In genomic region chr9:121718070-121718705, GRCm38 (mm10) we compare ENCODE assay signal across 8 mouse cellular contexts. TPM values are rescaled to one million over a fixed set of nuclear protein-coding genes. Genes with fewer than 3 reads are reported as not detected.
DNase-seq lines count a peak whose midpoint lies in the region; ATAC-seq and TF ChIP-seq lines count a peak whose summit lies in the region.

No protein-coding gene starts in this region.

- H3K4me3 ChIP-seq in layer of hippocampus, adult 2 months = peak overlapping the region; percentile 64
- peak overlapping the region; percentile 92 for H3K4me3 ChIP-seq in limb, embryonic 14.5 days (replicated peaks; ENCODE audit: low read length)
- peak overlapping the region; percentile 86 for H3K4me3 ChIP-seq in neural tube, embryonic 15.5 days (replicated peaks)

- no peak for TF ChIP-seq POLR2A in limb, embryonic 14.5 days (IDR thresholded peaks at IDR 0.05; ENCODE audit: borderline replicate concordance, extremely low read depth, insufficient read depth, insufficient read length)

- peak overlapping the region; percentile 90 for H3K27ac ChIP-seq in layer of hippocampus, adult 2 months
- peak overlapping the region; percentile 95 for H3K27ac ChIP-seq in limb, embryonic 14.5 days (replicated peaks; ENCODE audit: low read depth, low read length)
- peak overlapping the region; percentile 95 for H3K27ac ChIP-seq in neural tube, embryonic 15.5 days (replicated peaks)

- peak overlapping the region; percentile 59 for H3K9ac ChIP-seq in limb, embryonic 14.5 days (ENCODE audit: low read depth, low read length, severe bottlenecking)
- H3K9ac ChIP-seq in neural tube, embryonic 15.5 days (replicated peaks) = peak overlapping the region; percentile 59

- WGBS in limb, embryonic 14.5 days = 65% methylated on average over 15 of the region's 15 CpGs
- WGBS in neural tube, embryonic 15.5 days = 65% methylated on average over 15 of the region's 15 CpGs

- no peaks in the 10 kb centered on the region for H3K27me3 ChIP-seq in limb, embryonic 14.5 days (ENCODE audit: control insufficient read depth, insufficient read depth, low read length)
- no peaks in the 10 kb centered on the region for H3K27me3 ChIP-seq in neural tube, embryonic 15.5 days (replicated peaks)

- ATAC-seq in erythroid progenitor cell, adult 5-6 weeks (replicated peaks; ENCODE audit: low FRiP score, poor library complexity, severe bottlenecking) = peak; percentile 6; the same call in 1 of the 2 replicates
- 0 out of 2 replicates have a peak, but pooled peaks have one; percentile 2 for ATAC-seq in limb, embryonic 14.5 days (ENCODE audit: low FRiP score, low read depth)
- ATAC-seq in neural tube, embryonic 15.5 days (ENCODE audit: low FRiP score) = peak; percentile 2

- TF ChIP-seq CTCF in layer of hippocampus, adult 2 months (conservative IDR thresholded peaks at IDR 0.05) = peak; percentile 26; the same call in 1 of the 2 replicates

- 0 out of 2 replicates have a peak, but pooled peaks cover 5% of the 10 kb centered on the region for H3K4me1 ChIP-seq in limb, embryonic 14.5 days (ENCODE audit: control insufficient read depth, insufficient read depth, low read length)
- peaks cover 22% of the 10 kb centered on the region for H3K4me1 ChIP-seq in neural tube, embryonic 15.5 days

- peak overlapping the region; percentile 53 for H3K4me2 ChIP-seq in limb, embryonic 14.5 days (replicated peaks; ENCODE audit: low read depth, low read length, severe bottlenecking)
- H3K4me2 ChIP-seq in neural tube, embryonic 15.5 days = peak overlapping the region; percentile 69

- no peaks in the 10 kb centered on the region for H3K9me3 ChIP-seq in limb, embryonic 14.5 days (ENCODE audit: control insufficient read depth, low read length)
- no peaks in the 10 kb centered on the region for H3K9me3 ChIP-seq in neural tube, embryonic 15.5 days (replicated peaks)

- DNase-seq in layer of hippocampus, adult 2 months (ENCODE audit: low spot score in 2 of 2) = no peak
- no peak for DNase-seq in layer of hippocampus, postnatal 14 days (ENCODE audit: low spot score in 2 of 2)
- peak; percentile 29 for DNase-seq in R1 (ENCODE audit: low read depth, low spot score)
- DNase-seq in limb, embryonic 14.5 days (ENCODE audit: low spot score) = no peak
- DNase-seq in adrenal gland, adult 8-10 months = no peak
- no peak for DNase-seq in thymus, adult 18-20 months

- peaks cover 6% of the 10 kb centered on the region for H3K36me3 ChIP-seq in limb, embryonic 14.5 days (ENCODE audit: control insufficient read depth, insufficient read depth, low read length)
- peaks cover 9% of the 10 kb centered on the region; the same call in 1 of the 2 replicates for H3K36me3 ChIP-seq in neural tube, embryonic 15.5 days

RNA-seq across cellular contexts. Expression of gene Nktr, which starts 0.8 kb away (rescaled TPM):
- total RNA-seq in layer of hippocampus, adult 2 months (2021) = 100 to 1,000 TPM; 104 to 127 TPM
- total RNA-seq in layer of hippocampus, postnatal 14 days (2021) = 100 to 1,000 TPM; 105 to 121 TPM
- 225 and 240 TPM in 2 replicates for total RNA-seq in erythroid progenitor cell, adult 5-6 weeks (2015; ENCODE audit: low replicate concordance)
- 322 and 375 TPM in 2 replicates for total RNA-seq in erythroid progenitor cell, adult 5-6 weeks (2017; ENCODE audit: low replicate concordance)
- polyA plus RNA-seq in limb, embryonic 14.5 days (2012; rRNA removed) = 188 and 216 TPM in 2 replicates
- 73.5 and 81.4 TPM in 2 replicates for polyA plus RNA-seq in limb, embryonic 14.5 days (2014; fragmentation: Nextera tagmentation; extraction: Ambion mirVana)
- polyA plus RNA-seq in neural tube, embryonic 15.5 days (2015; fragmentation: Nextera tagmentation; extraction: Ambion mirVana) = 51.5 and 52.8 TPM in 2 replicates
- total RNA-seq in adrenal gland, adult 8-10 months (2022) = 100 to 1,000 TPM in 2 of 4 experiments, 10 to 100 TPM in 2; 57.2 to 146 (median 91.1) TPM

RNA-seq across cellular contexts. Expression of gene Ss18l2, which starts 8.1 kb away (rescaled TPM):
- 10 to 100 TPM; 71.8 to 78.8 TPM for total RNA-seq in layer of hippocampus, adult 2 months (2021)
- 10 to 100 TPM; 83.1 to 92.6 TPM for total RNA-seq in layer of hippocampus, postnatal 14 days (2021)
- total RNA-seq in erythroid progenitor cell, adult 5-6 weeks (2015; ENCODE audit: low replicate concordance) = 8.8 and 47.2 TPM in 2 replicates
- 17.2 and 52.3 TPM in 2 replicates for total RNA-seq in erythroid progenitor cell, adult 5-6 weeks (2017; ENCODE audit: low replicate concordance)
- 50.6 and 73.7 TPM in 2 replicates for polyA plus RNA-seq in limb, embryonic 14.5 days (2012; rRNA removed)
- 128 and 143 TPM in 2 replicates for polyA plus RNA-seq in limb, embryonic 14.5 days (2014; fragmentation: Nextera tagmentation; extraction: Ambion mirVana)
- 182 and 206 TPM in 2 replicates for polyA plus RNA-seq in neural tube, embryonic 15.5 days (2015; fragmentation: Nextera tagmentation; extraction: Ambion mirVana)
- total RNA-seq in adrenal gland, adult 8-10 months (2022) = 10 to 100 TPM; 32.9 to 48.3 (median 40.6) TPM

RNA-seq across cellular contexts. Expression of gene Sec22c, which starts 12.9 kb away (rescaled TPM):
- total RNA-seq in layer of hippocampus, adult 2 months (2021) = 10 to 100 TPM; 27.5 to 32.8 TPM
- total RNA-seq in layer of hippocampus, postnatal 14 days (2021) = 10 to 100 TPM; 26.4 to 28.7 TPM
- total RNA-seq in erythroid progenitor cell, adult 5-6 weeks (2015; ENCODE audit: low replicate concordance) = 4.3 and 5.9 TPM in 2 replicates
- total RNA-seq in erythroid progenitor cell, adult 5-6 weeks (2017; ENCODE audit: low replicate concordance) = 2.6 and 4.8 TPM in 2 replicates
- 10.8 and 13.2 TPM in 2 replicates for polyA plus RNA-seq in limb, embryonic 14.5 days (2012; rRNA removed)
- polyA plus RNA-seq in limb, embryonic 14.5 days (2014; fragmentation: Nextera tagmentation; extraction: Ambion mirVana) = 11.4 and 12.6 TPM in 2 replicates
- 20.0 and 21.3 TPM in 2 replicates for polyA plus RNA-seq in neural tube, embryonic 15.5 days (2015; fragmentation: Nextera tagmentation; extraction: Ambion mirVana)
- total RNA-seq in adrenal gland, adult 8-10 months (2022) = 1 to 10 TPM; 6.4 to 8.3 (median 7.2) TPM

RNA-seq across cellular contexts. Expression of gene Zfp651, which starts 40.9 kb away (rescaled TPM):
- 100 to 1,000 TPM; 101 to 102 TPM for total RNA-seq in layer of hippocampus, adult 2 months (2021)
- total RNA-seq in layer of hippocampus, postnatal 14 days (2021) = 100 to 1,000 TPM; 105 to 107 TPM
- total RNA-seq in erythroid progenitor cell, adult 5-6 weeks (2015; ENCODE audit: low replicate concordance) = 1.1 TPM in 1 of 2 replicates, not detected in the other
- total RNA-seq in erythroid progenitor cell, adult 5-6 weeks (2017; ENCODE audit: low replicate concordance) = 0.77 TPM in 1 of 2 replicates, not detected in the other
- 64.0 and 71.0 TPM in 2 replicates for polyA plus RNA-seq in limb, embryonic 14.5 days (2012; rRNA removed)
- 20.0 and 30.3 TPM in 2 replicates for polyA plus RNA-seq in limb, embryonic 14.5 days (2014; fragmentation: Nextera tagmentation; extraction: Ambion mirVana)
- polyA plus RNA-seq in neural tube, embryonic 15.5 days (2015; fragmentation: Nextera tagmentation; extraction: Ambion mirVana) = 27.9 and 36.3 TPM in 2 replicates
- 10 to 100 TPM; 39.3 to 64.2 (median 52.9) TPM for total RNA-seq in adrenal gland, adult 8-10 months (2022)

RNA-seq across cellular contexts. Expression of gene Klhl40, which starts 59.2 kb away (rescaled TPM):
- total RNA-seq in layer of hippocampus, adult 2 months (2021) = 1 to 10 TPM; 3.3 to 4.6 TPM
- 1 to 10 TPM; 3.2 to 4.3 TPM for total RNA-seq in layer of hippocampus, postnatal 14 days (2021)
- not detected in 2 replicates for total RNA-seq in erythroid progenitor cell, adult 5-6 weeks (2015; ENCODE audit: low replicate concordance)
- total RNA-seq in erythroid progenitor cell, adult 5-6 weeks (2017; ENCODE audit: low replicate concordance) = not detected in 2 replicates
- polyA plus RNA-seq in limb, embryonic 14.5 days (2012; rRNA removed) = 12.4 and 14.1 TPM in 2 replicates
- polyA plus RNA-seq in limb, embryonic 14.5 days (2014; fragmentation: Nextera tagmentation; extraction: Ambion mirVana) = 16.0 and 20.8 TPM in 2 replicates
- polyA plus RNA-seq in neural tube, embryonic 15.5 days (2015; fragmentation: Nextera tagmentation; extraction: Ambion mirVana) = 2.7 and 3.6 TPM in 2 replicates
- total RNA-seq in adrenal gland, adult 8-10 months (2022) = under 1 TPM in 1 of 4 experiments, not detected in 3; 0.15 TPM
